Mouse (Mus musculus) liver, embryonic 16.5 days (tissue): ENCODE measurements around the gene Apoc3. TPM values are rescaled to one million over a fixed set of nuclear protein-coding genes. Genes with fewer than 3 reads are reported as not detected.

Source experiments
- ATAC-seq: fragments of 200-750 bp; cut with Nextera tagmentation; 2 replicates; pipeline ENCODE4 v1.8.0; 2017; ENCODE audit warnings: low read depth, mild to moderate bottlenecking, moderate number of reproducible peaks, moderate library complexity
- H3K27ac ChIP-seq: fragments of 300-500 bp; sonication (generic); 2 replicates; pipeline ENCODE4 v1.5.1; 2014; ENCODE audit warnings: mild to moderate bottlenecking, low read length
- H3K27me3 ChIP-seq: fragments of 300-500 bp; sonication (generic); 2 replicates; pipeline ENCODE4 v1.6.1; 2014; ENCODE audit warnings: low read depth, low read length, mixed read lengths; ENCODE audit not compliant: control insufficient read depth, insufficient read depth
- H3K36me3 ChIP-seq: fragments of 300-500 bp; sonication (generic); 2 replicates; pipeline ENCODE4 v1.6.1; 2014; ENCODE audit warnings: mild to moderate bottlenecking; ENCODE audit not compliant: control insufficient read depth, insufficient read depth
- H3K4me1 ChIP-seq: fragments of 300-500 bp; sonication (generic); 2 replicates; pipeline ENCODE4 v1.6.1; 2014; ENCODE audit warnings: low read depth, low read length, mixed read lengths; ENCODE audit not compliant: control insufficient read depth
- H3K4me2 ChIP-seq: fragments of 300-500 bp; sonication (generic); 2 replicates; pipeline ENCODE4 v1.6.1; 2014; ENCODE audit warnings: low read depth, low read length, mixed read lengths
- H3K4me3 ChIP-seq: fragments of 300-500 bp; sonication (generic); 2 replicates; pipeline ENCODE4 v1.5.1; 2014; ENCODE audit warnings: low read depth, mild to moderate bottlenecking, low read length
- H3K9ac ChIP-seq: fragments of 300-500 bp; sonication (generic); 2 replicates; pipeline ENCODE4 v1.6.1; 2014; ENCODE audit warnings: low read depth, low read length
- H3K9me3 ChIP-seq: fragments of 300-500 bp; sonication (generic); replicated peaks from 2 replicates; pipeline ENCODE4 v1.6.1; 2016; ENCODE audit warnings: low read length; ENCODE audit not compliant: control insufficient read depth
- WGBS: fragments of 180-500 bp; shearing (Covaris S2); extraction: QIAGEN DNeasy Blood & Tissue Kit; methylation state at CpG from one replicate; pipeline ENCODE4 v1.1.7; 2014; ENCODE audit not compliant: insufficient replicate concordance; 5-methylcytosine and 5-hydroxymethylcytosine counted together
- polyA plus RNA-seq: library from polyadenylated mRNA; unstranded; fragments of >200 nt; fragmentation: Nextera tagmentation; extraction: Ambion mirVana; gene quantifications from 2 replicates; pipeline ENCODE4 v1.2.1, GENCODE M21; 2015

Apoc3 gene
- polyA plus RNA-seq, 1 experiment from 2014 or later, result 14.0 TPM

DNA sequence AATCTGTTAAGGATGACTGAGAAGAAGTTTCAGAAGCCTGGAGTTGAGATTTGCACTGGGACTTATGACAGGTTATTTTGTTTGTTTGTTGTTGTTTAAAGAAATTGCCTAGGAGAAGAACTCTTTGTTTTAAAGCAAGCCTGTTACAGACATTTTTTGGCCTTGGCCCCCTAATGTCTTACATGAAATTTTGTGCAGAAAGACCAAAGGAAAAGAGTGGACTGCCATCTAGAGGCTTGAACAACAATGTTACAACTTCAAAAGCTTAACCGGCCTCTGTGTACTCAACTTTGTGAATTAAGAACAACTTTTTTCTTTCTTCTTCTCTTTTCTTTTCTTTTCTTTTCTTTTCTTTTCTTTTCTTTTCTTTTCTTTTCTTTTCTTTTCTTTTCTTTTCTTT, 43.8 kb downstream of the Apoc3 start:
- Histone ChIP-seq H3K4me3 (no peak overlapping the region), H3K27ac (no peak overlapping the region), H3K4me2 (no peak overlapping the region), H3K9me3 (no peaks in the 10 kb centered on the region), H3K4me1 (no peaks in the 10 kb centered on the region; the same call in 1 of the 2 replicates), H3K36me3 (no peaks in the 10 kb centered on the region), H3K27me3 (no peaks in the 10 kb centered on the region), H3K9ac (no peak overlapping the region)
- ATAC-seq, result no peak
- WGBS, result 34% methylated on average over 1 of the region's 1 CpGs

DNA sequence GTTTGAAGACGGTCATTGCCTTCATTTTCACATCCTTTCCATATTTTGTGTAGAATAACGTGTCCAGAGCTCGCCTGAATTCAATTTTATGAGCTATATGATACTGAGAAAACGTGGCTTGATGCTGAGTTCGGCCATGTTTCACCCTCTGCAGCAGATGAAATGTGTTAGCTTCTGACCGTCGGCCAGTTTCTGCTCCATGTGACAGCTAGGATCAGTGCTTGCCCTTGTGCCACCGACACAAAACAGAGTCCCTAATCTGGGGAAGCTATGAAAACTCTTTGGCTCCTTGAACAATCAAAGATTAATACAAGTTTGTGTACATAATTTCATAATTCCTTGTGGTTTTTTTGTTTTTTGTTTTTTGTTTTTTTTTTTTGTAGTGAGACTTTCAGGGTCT, 44.2 kb downstream of the Apoc3 start:
- no peak overlapping the region for H3K4me3 ChIP-seq
- ATAC-seq, result no peak
- no peak overlapping the region for H3K9ac ChIP-seq
- 63% methylated on average over 8 of the region's 8 CpGs for WGBS
- no peak overlapping the region for H3K4me2 ChIP-seq
- no peaks in the 10 kb centered on the region for H3K4me1 ChIP-seq
- no peaks in the 10 kb centered on the region for H3K27me3 ChIP-seq
- no peaks in the 10 kb centered on the region for H3K9me3 ChIP-seq
- H3K27ac ChIP-seq, result no peak overlapping the region
- no peaks in the 10 kb centered on the region for H3K36me3 ChIP-seq

DNA sequence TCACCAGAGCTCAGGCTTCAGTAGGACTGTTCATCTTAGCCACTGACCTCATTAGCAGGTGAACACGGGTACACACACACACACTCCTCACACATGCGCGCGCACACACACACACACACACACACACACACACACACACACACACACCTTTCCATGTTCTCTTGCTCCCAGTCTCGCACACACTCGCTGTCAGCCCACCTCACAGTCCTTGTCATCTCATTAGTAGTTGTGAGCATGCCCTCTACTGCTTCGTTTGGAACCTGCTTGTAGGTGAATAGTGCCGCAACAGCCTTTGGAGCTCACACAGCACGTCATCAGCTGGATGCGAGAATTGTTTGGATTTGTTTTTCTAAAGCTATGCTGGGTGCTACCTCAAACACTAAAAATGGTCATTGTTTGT, 46.1 kb downstream of the Apoc3 start:
- no peak overlapping the region for H3K4me2 ChIP-seq
- no peak for ATAC-seq
- WGBS, result 77% methylated on average over 10 of the region's 10 CpGs
- H3K36me3 ChIP-seq, result no peaks in the 10 kb centered on the region
- H3K4me3 ChIP-seq, result no peak overlapping the region
- H3K9me3 ChIP-seq, result no peaks in the 10 kb centered on the region
- no peak overlapping the region for H3K27ac ChIP-seq
- no peaks in the 10 kb centered on the region for H3K27me3 ChIP-seq
- no peak overlapping the region for H3K9ac ChIP-seq
- no peaks in the 10 kb centered on the region for H3K4me1 ChIP-seq

DNA sequence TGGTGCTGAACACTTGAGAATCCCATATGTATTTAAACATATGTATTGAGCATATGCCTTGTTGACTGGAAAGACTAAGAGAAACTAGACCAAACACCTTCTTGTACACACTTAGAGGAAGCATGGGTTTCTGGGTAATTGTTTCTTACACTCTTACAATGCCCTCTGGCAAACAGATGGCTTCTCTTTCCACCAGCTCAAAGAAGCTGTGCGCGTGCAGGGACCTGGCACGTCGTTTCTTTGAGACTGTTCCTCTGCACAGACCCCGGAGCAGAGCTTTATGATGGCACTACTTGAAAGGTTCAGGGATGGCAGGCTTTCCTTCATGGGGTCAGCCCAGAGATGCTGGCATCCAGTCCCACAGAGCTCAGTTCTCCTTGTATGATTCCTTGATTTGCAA, 46.5 kb downstream of the Apoc3 start:
- Histone ChIP-seq H3K4me2 (no peak overlapping the region), H3K27ac (no peak overlapping the region), H3K9ac (no peak overlapping the region), H3K4me1 (no peaks in the 10 kb centered on the region), H3K27me3 (no peaks in the 10 kb centered on the region), H3K36me3 (no peaks in the 10 kb centered on the region), H3K9me3 (no peaks in the 10 kb centered on the region), H3K4me3 (no peak overlapping the region)
- WGBS, result 80% methylated on average over 5 of the region's 5 CpGs
- no peak for ATAC-seq

DNA sequence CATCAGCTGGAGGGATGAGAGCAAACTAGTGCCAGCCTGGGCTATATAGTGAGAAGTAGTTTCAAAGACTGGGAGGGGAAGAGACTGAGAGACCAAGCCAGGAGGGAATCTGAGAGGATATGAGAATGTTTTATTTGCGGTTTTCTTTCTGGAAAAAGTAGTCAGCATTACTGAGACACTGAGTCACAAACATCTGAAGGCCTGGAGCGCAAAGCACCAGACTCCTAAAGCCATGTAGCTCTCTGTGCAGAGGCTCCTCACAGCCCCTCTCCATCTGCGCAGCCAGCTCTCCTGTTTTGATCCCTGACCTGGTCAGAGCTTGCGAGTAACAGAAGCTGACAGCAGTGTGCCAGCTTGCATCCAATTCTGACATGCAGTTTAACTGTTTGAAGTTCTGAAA, 47.1 kb downstream of the Apoc3 start:
- Histone ChIP-seq H3K4me3 (no peak overlapping the region), H3K9me3 (no peaks in the 10 kb centered on the region), H3K4me2 (no peak overlapping the region), H3K9ac (no peak overlapping the region), H3K4me1 (no peaks in the 10 kb centered on the region), H3K27me3 (no peaks in the 10 kb centered on the region), H3K27ac (no peak overlapping the region), H3K36me3 (no peaks in the 10 kb centered on the region)
- WGBS, result 76% methylated on average over 4 of the region's 4 CpGs
- ATAC-seq, result no peak

DNA sequence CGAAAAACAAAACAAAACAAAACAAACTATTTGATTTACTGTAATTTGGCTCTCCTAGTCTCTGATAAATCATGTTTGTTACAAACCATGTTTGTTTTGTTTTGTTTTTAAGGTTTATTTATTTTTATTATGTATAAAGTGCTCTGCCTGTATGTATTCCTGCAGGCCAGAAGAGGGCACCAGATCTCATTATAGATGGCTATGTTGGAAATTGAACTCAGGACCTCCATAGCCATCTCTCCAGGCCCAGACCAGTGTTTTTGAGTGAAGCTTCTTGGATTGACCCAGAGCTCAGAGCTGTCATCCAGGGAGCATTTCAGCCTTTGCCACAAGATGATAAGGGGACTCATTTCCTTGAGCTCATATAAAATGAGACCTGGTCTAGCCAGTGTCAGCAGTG, 49.0 kb downstream of the Apoc3 start:
- H3K4me3 ChIP-seq, result no peak overlapping the region
- 73% methylated on average over 1 of the region's 1 CpGs for WGBS
- no peak overlapping the region for H3K9ac ChIP-seq
- no peak overlapping the region for H3K4me2 ChIP-seq
- no peaks in the 10 kb centered on the region for H3K9me3 ChIP-seq
- no peaks in the 10 kb centered on the region for H3K4me1 ChIP-seq
- no peaks in the 10 kb centered on the region for H3K36me3 ChIP-seq
- ATAC-seq, result no peak
- no peaks in the 10 kb centered on the region for H3K27me3 ChIP-seq
- no peak overlapping the region for H3K27ac ChIP-seq

DNA sequence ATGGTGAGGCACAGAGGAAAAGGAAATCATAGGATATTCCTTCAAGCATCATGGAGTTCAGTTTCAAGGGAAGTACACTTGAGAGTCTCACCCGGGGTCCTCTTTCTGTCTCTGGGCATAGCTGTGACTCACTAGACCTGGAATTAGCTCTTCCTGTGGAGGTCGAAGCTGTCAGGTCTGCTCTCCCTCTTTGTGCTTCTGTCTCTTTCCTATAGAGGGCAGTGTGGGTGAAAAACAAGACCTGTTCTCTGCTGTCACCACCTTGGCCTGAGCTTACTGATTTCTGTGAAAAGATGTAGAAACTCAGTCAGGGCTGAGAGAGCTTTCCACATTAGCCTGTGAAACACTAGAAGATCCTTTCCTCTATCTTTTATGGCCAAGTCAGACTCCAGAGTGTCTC, 50.2 kb downstream of the Apoc3 start:
- Histone ChIP-seq H3K36me3 (no peaks in the 10 kb centered on the region), H3K4me3 (no peak overlapping the region), H3K27me3 (no peaks in the 10 kb centered on the region), H3K4me1 (no peaks in the 10 kb centered on the region), H3K27ac (no peak overlapping the region), H3K9ac (no peak overlapping the region), H3K4me2 (no peak overlapping the region), H3K9me3 (no peaks in the 10 kb centered on the region)
- 4% methylated on average over 2 of the region's 2 CpGs for WGBS
- no peak for ATAC-seq

DNA sequence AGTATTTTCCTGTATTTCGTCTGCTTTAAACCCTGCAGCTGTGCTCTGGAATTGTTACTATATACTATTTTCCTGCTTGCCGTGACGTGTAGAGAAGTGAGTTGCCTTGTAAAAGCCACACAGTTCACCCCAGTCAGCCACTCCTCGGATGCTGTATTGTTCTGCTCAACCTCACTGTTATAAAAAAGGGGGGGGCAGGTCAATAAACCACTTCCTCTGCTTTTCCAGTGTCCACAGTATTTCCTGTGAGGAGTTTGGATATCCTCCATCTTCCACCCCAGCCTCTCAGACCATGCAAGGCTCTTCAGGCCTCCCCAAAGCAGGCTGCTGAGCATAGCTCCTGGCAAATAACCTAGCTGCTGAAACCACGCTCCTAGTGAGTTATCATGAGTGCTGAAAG, 50.9 kb downstream of the Apoc3 start:
- Histone ChIP-seq H3K27me3 (no peaks in the 10 kb centered on the region), H3K27ac (no peak overlapping the region), H3K4me2 (no peak overlapping the region), H3K4me3 (no peak overlapping the region), H3K9ac (no peak overlapping the region), H3K4me1 (no peaks in the 10 kb centered on the region), H3K9me3 (no peaks in the 10 kb centered on the region), H3K36me3 (no peaks in the 10 kb centered on the region)
- 0 out of 2 replicates have a peak, but pooled peaks have one; percentile 7 for ATAC-seq
- 69% methylated on average over 5 of the region's 5 CpGs for WGBS
